Mouse (Mus musculus): ENCODE results near the gene Pibf1. TPM values are rescaled to one million over a fixed set of nuclear protein-coding genes. Genes with fewer than 3 reads are reported as not detected.

Pibf1 gene
- 10 to 100 TPM in 1 of 2 experiments, 1 to 10 TPM in 1; 5.8 to 11.0 TPM for total RNA-seq (2021)
- long read RNA-seq, experiment 1, transcript Pibf1-201 (18 exons, 2,797 nt), result major isoform, 17 of 19 reads
- long read RNA-seq, experiment 1, partial matches to known transcripts, result 0 of 19 reads
- long read RNA-seq, experiment 1, other reads (novel, unspliced or antisense), result 2 of 19 reads
- long read RNA-seq, experiment 2, transcript Pibf1-201 (18 exons, 2,797 nt), result major isoform, 18 of 21 reads
- long read RNA-seq, experiment 2, partial matches to known transcripts, result 0 of 21 reads
- long read RNA-seq, experiment 2, other reads (novel, unspliced or antisense), result 3 of 21 reads

DNA sequence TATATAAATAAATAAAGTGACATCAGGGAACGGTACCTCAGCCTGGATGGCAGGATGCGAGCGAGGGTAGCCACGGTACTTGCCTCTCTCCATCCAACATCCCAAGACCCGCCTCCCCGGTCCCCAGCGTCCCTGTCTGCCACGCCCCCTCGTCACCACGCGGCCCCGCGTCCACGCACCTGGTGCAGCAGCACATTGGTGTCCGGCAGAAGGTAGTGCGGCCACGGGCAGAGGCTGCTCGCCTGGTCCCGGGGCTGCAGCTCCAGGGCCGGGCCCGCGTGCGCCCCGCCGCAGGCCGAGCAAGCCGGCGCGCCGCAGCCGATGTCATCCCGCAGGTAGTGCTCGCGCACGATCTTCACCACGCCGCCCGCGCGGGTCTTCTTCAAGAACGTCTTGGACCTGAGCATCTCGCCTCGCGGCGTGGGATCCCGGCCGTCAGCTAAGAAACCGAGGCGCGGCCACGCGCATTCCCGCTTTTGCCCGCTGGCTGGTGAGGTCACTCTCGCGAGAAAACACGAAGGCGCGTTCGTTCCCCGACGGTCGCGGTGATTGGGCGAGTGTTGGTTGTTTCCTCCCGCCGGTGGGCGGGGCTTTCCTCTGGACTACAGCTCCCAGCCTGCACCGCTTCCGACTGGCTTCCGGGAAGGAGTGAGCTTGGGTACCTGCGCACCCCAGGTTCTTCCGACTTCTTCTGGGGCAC lies at the start of gene Pibf1, which contains the start of gene Dis3:
Gene Pibf1 (plus strand): TSS at position 158 of the 700 bp plus-strand sequence.
Gene Dis3 (minus strand): TSS at position 504 of the 700 bp plus-strand sequence.
- DNase-seq, result peak; percentile 99
- intact Hi-C loops (cut with DNase I), result no loop called here
- Histone ChIP-seq H3K4me3 (peak within 1 kb of the TSS; percentile 86), H3K27ac (peak within 1 kb of the TSS; percentile 91)
- no peak for TF ChIP-seq CTCF (IDR thresholded peaks at IDR 0.05)

DNA sequence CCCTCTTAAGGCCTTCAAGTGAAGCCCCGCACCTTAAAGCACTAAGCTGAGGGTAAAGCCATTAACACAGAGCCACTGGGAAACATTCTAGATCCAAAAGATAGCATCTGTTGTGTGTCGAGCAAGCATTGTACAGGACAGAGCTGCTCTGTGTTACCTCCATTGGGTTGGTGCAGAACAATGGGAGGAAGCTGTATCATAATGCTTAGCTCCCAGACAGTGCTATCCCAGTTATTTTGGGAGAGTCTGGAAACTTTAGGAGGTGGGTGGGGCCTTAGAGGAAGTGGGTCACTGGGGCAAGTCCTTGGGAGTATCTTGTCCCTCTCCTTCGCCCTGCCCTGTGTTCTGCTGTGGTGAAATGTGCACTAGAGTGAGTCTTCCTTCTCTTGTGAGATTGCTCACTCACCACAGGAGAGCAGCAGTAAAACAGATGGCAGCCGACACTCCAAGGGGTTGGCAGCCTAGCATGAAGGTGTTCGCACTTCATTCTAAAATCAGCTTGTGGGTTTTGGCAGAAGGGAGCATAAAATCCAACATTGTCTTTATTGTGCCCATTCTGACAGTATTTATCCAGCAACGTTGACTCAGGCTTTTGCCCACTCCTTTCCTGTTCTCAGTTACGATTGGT lies 40.2 kb upstream of the Pibf1 start:
- no peak for DNase-seq
- Histone ChIP-seq H3K4me3 (no peak overlapping the region), H3K27ac (no peak overlapping the region)
- intact Hi-C loops (cut with DNase I), result no loop called here
- TF ChIP-seq CTCF (IDR thresholded peaks at IDR 0.05), result no peak

DNA sequence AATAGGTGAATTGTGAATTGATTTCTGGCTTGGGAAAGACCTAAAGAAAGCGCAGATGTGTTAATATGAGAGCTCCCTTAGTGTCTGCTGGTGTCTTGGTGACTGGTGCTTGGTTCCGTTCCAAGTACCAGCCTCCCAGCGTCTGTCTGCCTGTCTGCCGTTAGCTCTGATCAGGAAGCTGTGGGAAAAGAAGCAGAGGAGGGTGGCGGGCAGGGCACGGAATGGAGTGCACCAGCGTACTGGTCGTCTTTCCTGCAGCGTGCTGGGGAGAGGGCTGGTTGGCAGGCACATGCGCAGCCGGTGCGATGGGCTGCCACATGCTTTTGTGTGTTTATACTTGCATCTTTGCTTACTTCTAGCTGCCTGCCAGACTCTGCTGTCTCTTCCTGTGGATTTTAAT lies 38.6 kb upstream of the Pibf1 start:
- intact Hi-C loops (cut with DNase I), result no loop called here
- TF ChIP-seq CTCF (IDR thresholded peaks at IDR 0.05), result no peak

DNA sequence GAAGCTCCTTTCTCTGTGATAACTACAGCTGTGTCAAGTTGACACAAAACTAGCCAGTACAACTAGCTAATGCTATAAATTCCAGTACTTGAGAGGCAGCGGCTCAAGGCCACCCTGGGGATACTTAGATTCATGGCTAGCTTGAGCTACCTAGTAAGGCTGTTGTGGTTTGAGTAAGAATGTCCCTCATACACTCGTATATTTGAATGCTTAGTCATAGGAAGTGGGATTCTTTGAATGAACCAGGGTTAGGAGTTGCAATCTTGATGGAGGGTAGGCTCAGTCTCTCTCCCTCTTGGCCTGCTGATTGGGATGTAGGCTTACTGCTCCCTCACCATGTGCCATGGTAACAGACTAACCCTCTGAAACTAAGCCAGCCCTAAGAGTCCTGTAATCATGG lies 36.1 kb upstream of the Pibf1 start:
- intact Hi-C loops (cut with DNase I), result no loop called here
- no peak for TF ChIP-seq CTCF (IDR thresholded peaks at IDR 0.05)

More for the DNA sequence above, 38.6 kb upstream of the Pibf1 start:
- no peak overlapping the region for H3K4me3 ChIP-seq
- H3K27ac ChIP-seq, result no peak overlapping the region
- DNase-seq, result no peak

DNA sequence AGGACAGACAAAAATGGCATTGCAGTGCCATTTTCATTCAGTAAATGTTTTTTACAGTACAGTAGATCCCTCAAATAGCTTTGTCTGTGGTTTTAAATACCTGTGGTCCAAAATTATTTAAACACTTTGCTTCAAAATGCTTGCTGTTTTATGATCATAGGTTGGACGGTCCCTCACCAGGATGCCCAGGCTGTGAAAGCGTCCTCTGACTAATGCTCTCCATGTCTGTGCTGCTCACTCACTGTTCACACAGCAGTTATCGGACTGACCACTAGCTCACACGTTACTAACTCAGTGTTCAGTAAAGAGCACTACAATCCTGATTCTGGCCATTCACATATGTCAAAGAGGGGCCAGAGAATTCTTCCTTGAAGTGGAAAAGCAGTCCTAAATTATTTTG lies 28.1 kb upstream of the Pibf1 start:
- no peak overlapping the region for H3K4me3 ChIP-seq
- intact Hi-C loops (cut with DNase I), result no loop called here
- no peak for TF ChIP-seq CTCF (IDR thresholded peaks at IDR 0.05)
- no peak overlapping the region for H3K27ac ChIP-seq
- DNase-seq, result no peak

More for the DNA sequence above, 36.1 kb upstream of the Pibf1 start:
- H3K27ac ChIP-seq, result no peak overlapping the region
- DNase-seq, result no peak
- H3K4me3 ChIP-seq, result no peak overlapping the region

DNA sequence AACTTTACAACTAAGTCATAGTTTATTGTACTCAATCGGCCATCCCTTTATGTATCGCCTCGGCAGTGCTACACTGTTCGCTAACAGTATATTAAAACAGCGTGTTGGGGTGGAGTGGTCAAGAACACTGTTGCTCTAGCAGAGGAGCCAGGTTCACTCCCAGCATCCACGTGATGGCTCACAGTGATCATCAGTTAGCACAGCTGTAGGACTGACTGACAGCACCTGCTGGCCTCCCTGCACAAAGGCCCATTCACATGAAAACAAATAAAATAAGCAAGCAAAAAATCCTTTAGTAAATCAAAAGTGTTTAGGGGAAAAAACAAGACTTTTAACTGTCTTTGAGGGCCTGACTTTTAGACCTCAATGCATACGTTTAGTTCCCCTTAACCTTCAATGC lies 10.3 kb upstream of the Pibf1 start:
- intact Hi-C loops (cut with DNase I), result no loop called here
- TF ChIP-seq CTCF (IDR thresholded peaks at IDR 0.05), result no peak
- DNase-seq, result no peak
- Histone ChIP-seq H3K4me3 (no peak overlapping the region), H3K27ac (no peak overlapping the region)

DNA sequence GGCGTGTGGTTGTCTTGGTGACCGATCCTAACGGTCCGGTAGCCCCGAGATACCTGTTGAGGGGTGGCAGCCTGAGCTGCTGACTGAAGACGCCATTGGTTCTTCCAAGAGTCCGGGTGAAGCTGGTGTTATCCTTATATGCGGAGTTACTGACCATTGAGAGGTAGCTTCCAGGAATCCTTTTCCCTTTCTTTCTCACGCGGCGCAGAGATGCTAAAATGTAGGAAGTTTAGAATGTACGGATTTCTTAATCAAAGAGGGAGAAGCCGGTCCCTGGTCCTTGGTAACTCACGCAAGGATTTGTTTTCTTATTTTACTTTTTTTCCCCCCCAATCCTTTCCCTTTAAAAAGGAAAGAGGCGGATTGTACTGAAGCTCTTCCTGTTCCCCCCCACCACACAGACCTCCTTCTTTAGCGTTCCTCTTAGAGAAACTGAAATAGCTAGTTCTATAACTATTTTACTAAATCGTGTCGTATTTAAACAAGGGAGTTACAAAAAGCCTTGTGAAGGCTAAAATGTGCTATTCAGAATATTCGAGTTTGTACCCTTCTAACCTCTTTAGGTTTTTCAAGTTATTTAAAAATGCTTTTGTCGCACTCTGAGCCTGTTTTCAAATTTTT lies 853 bp downstream of the Pibf1 start:
- intact Hi-C loops (cut with DNase I), result loop anchor here (2.0 kb wide), 1 partner anchor 53 kb away; the partner anchor contains the start of genes Bora and Mzt1
- no peak for TF ChIP-seq CTCF (IDR thresholded peaks at IDR 0.05)

DNA sequence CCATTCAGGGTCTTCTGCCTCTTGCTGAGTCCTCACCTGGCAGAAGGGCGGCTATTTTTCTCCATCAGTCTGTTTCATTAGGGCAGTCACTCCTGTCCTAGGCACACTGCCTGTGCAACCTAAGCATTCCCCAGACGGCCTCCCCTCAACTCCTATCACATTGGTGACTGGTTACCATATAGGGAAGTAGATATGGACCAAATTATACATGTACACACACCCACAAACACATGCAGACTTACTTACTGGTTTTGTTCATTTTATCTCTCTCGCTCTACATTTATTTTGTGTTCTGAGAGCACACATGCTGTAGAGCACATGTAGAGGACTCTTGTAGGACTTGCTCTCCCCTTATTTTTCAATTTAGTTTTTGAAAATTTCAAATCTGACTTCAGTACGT lies 3.8 kb downstream of the Pibf1 start:
- intact Hi-C loops (cut with DNase I), result no loop called here
- Histone ChIP-seq H3K27ac (peak overlapping the region; percentile 83), H3K4me3 (no peak overlapping the region)
- no peak for DNase-seq
- TF ChIP-seq CTCF (IDR thresholded peaks at IDR 0.05), result no peak

More for the DNA sequence above, 853 bp downstream of the Pibf1 start:
- H3K27ac ChIP-seq, result peak overlapping the region; percentile 91
- H3K4me3 ChIP-seq, result peak overlapping the region; percentile 86
- no peak for DNase-seq

DNA sequence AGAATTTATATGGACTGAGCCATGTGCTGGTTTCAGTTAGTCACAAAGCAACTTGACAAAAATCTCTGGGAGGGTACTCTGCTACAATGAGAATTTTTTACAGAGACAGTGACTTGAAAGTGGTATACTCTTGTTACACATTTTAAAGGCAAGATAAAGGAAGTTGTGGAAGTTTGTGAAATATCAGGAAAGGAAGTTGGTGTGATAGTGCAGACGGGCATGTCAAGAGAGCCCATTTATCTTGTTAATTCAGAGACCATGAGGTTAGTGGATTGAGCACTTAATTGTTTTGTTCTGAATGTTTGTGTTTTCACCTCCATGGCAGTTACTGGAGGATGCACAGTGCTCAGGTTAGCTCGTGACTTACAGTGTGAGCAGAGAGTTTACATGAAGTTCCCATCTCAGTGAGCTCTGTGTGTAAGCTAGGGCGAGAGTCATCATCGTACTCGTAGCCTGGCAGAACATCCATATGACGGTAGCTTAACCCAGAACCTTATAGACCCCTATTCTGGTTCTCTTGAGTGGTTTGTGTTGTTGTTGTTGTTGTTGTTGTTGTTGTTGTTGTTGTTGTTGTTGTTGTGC lies 5.4 kb downstream of the Pibf1 start:
- Histone ChIP-seq H3K27ac (peak overlapping the region; percentile 83), H3K4me3 (peak overlapping the region; percentile 27)
- TF ChIP-seq CTCF (IDR thresholded peaks at IDR 0.05), result no peak
- intact Hi-C loops (cut with DNase I), result no loop called here
- no peak for DNase-seq

DNA sequence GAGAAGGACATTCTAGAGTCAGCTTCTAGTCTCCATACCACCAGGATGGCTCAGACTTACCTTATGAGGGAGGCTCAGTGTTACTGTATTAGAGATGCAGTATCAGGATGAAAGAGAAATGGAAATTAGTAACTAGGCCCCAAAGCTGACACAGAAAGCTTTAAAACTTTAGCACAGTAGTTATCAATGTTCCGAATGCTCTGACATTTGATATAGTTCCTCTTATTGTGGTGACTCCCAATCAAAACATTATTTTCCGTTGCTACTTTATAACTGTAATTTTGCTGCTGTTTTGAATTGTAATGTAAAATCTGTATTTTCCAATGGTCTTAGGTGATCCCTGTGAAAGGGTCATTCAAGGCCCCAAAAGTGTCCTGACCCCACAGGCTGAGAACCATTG lies 7.4 kb downstream of the Pibf1 start:
- H3K27ac ChIP-seq, result no peak overlapping the region
- no peak for TF ChIP-seq CTCF (IDR thresholded peaks at IDR 0.05)
- intact Hi-C loops (cut with DNase I), result no loop called here
- no peak overlapping the region for H3K4me3 ChIP-seq
- DNase-seq, result no peak

DNA sequence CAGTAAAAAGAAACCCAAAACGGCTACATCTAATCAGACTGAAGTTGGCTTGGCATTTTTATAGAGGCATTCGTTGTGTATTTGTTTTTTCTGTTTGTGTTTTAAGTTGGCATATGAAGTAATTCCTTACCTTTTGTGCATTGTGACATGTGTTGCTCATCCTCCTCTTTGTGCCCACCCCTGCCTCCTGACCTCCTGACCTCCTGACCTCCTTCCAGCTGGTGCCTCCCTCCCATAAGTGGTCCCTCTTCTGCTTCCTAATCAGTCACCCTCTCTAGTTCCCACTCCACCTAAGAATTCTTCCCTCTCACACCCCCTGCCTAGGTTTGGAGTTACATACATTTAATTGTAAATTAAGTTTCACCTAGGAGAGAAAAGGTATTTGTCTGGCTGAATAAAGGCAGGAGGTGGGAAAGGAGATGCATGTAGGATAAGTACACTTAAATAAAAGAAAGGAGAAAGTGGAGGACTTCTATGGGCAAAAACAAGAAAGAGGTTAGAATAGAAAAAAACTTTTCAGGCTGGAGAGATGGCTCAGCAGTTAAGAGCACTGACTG lies 8.5 kb downstream of the Pibf1 start:
- DNase-seq, result no peak
- no peak for TF ChIP-seq CTCF (IDR thresholded peaks at IDR 0.05)
- no peak overlapping the region for H3K27ac ChIP-seq
- intact Hi-C loops (cut with DNase I), result no loop called here
- no peak overlapping the region for H3K4me3 ChIP-seq

DNA sequence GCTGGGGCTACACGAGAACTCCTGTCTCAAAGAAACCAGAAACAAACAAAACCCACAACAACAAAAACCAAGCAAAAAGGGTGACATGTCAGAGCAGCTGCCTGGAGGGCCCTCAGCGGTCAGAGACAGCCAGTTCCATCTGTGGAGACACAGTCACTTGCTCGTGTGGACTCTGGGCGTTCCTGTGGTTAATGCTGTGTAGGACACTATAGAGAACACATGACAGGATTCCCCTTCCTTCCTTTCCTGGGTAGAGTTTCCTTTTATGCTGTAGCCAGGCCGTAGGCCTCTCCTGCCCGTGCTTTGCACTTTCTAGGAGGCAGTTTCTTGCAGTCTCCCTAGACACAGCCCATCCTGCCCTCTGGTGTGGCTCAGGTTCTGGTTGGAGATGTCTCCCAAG lies 9.5 kb downstream of the Pibf1 start:
- Histone ChIP-seq H3K27ac (no peak overlapping the region), H3K4me3 (no peak overlapping the region)
- intact Hi-C loops (cut with DNase I), result no loop called here
- no peak for TF ChIP-seq CTCF (IDR thresholded peaks at IDR 0.05)
- DNase-seq, result no peak

All from gastrocnemius, adult 2 months (tissue).